Mouse (Mus musculus) c-Kit-positive CD71-positive TER-119-positive erythroid progenitor cells, embryonic 14.5 days (primary cell): ENCODE results near the gene Usp22.
A peak's percentile ranks its signal among the peaks of the same experiment; 100 is the strongest.

Experiments used
- DNase-seq: peaks from one replicate; pipeline ENCODE4 v3.0.0-alpha.2; 2013; ENCODE audit warnings: low spot score

The Usp22 gene

DNA sequence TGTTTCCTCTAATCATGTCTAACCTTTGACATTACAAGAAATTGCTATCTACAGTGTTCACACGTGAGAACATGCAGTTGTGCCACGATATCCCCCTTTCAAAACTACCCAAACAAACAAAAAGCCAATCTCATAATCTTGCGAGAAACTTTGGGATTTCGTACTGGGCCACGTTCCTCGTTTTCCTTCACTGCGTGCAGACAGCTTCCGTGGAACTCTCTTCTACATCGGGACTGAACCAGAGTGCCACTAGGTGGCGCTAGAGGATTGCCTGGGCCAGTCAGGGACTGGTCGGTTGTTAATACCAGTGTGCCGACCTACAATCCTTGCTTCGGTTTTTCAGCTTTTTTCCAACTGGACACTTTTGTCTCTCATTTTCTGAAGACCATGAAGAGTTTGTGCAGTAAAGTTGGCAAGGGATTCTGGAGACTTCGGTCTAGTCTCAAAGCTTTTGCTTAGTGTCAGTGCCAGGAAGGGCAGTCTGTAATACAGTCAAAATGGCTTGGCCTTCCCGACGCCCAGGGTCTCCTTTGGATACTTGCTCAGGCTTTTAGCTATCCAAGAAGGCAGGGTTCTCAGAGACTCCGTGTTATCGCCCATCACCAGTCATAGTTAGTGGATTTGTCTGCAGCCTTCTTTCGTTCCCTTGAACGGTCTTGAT, 70.5 kb downstream of the Usp22 start:
- peak; percentile 81 for DNase-seq

- no peak for DNase-seq
Measured at GRCm38 (mm10) chr11:61102397-61103339, 72.2 kb downstream of the Usp22 start.
